Mouse (Mus musculus): Measurements from ENCODE around the gene Pawr. TPM values are rescaled to one million over a fixed set of nuclear protein-coding genes. Genes with fewer than 3 reads are reported as not detected.
A peak's percentile ranks its signal among the peaks of the same experiment; 100 is the strongest.

The Pawr gene
- total and polyA plus RNA-seq, 2 experiments from 2014 or later = 2.3 to 5.1 TPM

DNA sequence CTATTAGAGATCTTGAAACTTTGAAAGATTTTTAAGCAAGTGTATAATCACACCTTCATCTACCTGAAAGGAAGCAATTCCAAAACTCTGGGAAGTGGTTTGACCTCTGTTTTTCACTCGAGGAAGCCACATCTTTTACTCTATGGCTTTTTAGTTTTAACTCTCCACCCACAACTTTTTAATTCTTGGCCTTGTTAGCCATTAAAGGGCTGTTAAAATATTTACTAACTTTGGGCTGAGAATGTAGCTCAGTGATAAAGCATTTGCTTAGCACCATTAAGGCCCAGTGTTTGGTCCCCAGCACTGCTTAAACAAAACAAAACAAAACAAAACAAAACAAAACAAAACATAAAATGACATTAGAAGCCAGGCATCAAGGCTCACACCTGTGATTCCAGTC lies 2.2 kb downstream of the Pawr start:
- no peaks in the 10 kb centered on the region for H3K9me3 ChIP-seq (ENCODE audit: low read length)
- no peak overlapping the region for H3K4me3 ChIP-seq (ENCODE audit: low read depth, low read length)
- 36% methylated on average over 1 of the region's 1 CpGs for WGBS
- DNase-seq (ENCODE audit: low spot score) (no peak), ATAC-seq (ENCODE audit: low FRiP score) (no peak)
- no peaks in the 10 kb centered on the region for H3K36me3 ChIP-seq (ENCODE audit: insufficient read depth, low read length)
- no peak overlapping the region for H3K9ac ChIP-seq (replicated peaks; ENCODE audit: low read length, poor library complexity, severe bottlenecking)
- no peak overlapping the region for H3K27ac ChIP-seq (ENCODE audit: low read depth, low read length)
- TF ChIP-seq CTCF (IDR thresholded peaks at IDR 0.05) = no peak
- H3K4me2 ChIP-seq (ENCODE audit: low read depth, low read length, poor library complexity, severe bottlenecking) = peak overlapping the region; percentile 100; the same call in 1 of the 2 replicates
- H3K27me3 ChIP-seq (ENCODE audit: insufficient read depth, low read length) = no peaks in the 10 kb centered on the region
- no peaks in the 10 kb centered on the region; the same call in 1 of the 2 replicates for H3K4me1 ChIP-seq (ENCODE audit: insufficient read depth, low read length)

GRCm38 (mm10) chr10:108335736-108336292 lies 3.9 kb downstream of the Pawr start:
- Histone ChIP-seq H3K4me3 (ENCODE audit: low read depth, low read length) (no peak overlapping the region), H3K9ac (replicated peaks; ENCODE audit: low read length, poor library complexity, severe bottlenecking) (no peak overlapping the region), H3K4me1 (ENCODE audit: insufficient read depth, low read length) (no peaks in the 10 kb centered on the region; the same call in 1 of the 2 replicates), H3K9me3 (ENCODE audit: low read length) (no peaks in the 10 kb centered on the region), H3K27me3 (ENCODE audit: insufficient read depth, low read length) (no peaks in the 10 kb centered on the region), H3K27ac (ENCODE audit: low read depth, low read length) (no peak overlapping the region), H3K4me2 (ENCODE audit: low read depth, low read length, poor library complexity, severe bottlenecking) (no peak overlapping the region), H3K36me3 (ENCODE audit: insufficient read depth, low read length) (no peaks in the 10 kb centered on the region)
- no peak for TF ChIP-seq CTCF (IDR thresholded peaks at IDR 0.05)
- ATAC-seq (ENCODE audit: low FRiP score) (no peak), DNase-seq (ENCODE audit: low spot score) (no peak)
- 90% methylated on average over 10 of the region's 10 CpGs for WGBS

GRCm38 (mm10) chr10:108336581-108336980 lies 4.7 kb downstream of the Pawr start:
- H3K4me2 ChIP-seq (ENCODE audit: low read depth, low read length, poor library complexity, severe bottlenecking) = no peak overlapping the region
- no peak overlapping the region for H3K9ac ChIP-seq (replicated peaks; ENCODE audit: low read length, poor library complexity, severe bottlenecking)
- no peak overlapping the region for H3K27ac ChIP-seq (ENCODE audit: low read depth, low read length)
- DNase-seq (ENCODE audit: low spot score) (no peak), ATAC-seq (ENCODE audit: low FRiP score) (no peak)
- H3K9me3 ChIP-seq (ENCODE audit: low read length) = no peaks in the 10 kb centered on the region
- no peaks in the 10 kb centered on the region for H3K27me3 ChIP-seq (ENCODE audit: insufficient read depth, low read length)
- no peak overlapping the region for H3K4me3 ChIP-seq (ENCODE audit: low read depth, low read length)
- WGBS = 89% methylated on average over 9 of the region's 9 CpGs
- no peak for TF ChIP-seq CTCF (IDR thresholded peaks at IDR 0.05)
- no peaks in the 10 kb centered on the region for H3K36me3 ChIP-seq (ENCODE audit: insufficient read depth, low read length)
- H3K4me1 ChIP-seq (ENCODE audit: insufficient read depth, low read length) = no peaks in the 10 kb centered on the region; the same call in 1 of the 2 replicates

- no peak for TF ChIP-seq CTCF (IDR thresholded peaks at IDR 0.05)
- 37% methylated on average over 22 of the region's 22 CpGs for WGBS
- no peaks in the 10 kb centered on the region for H3K4me1 ChIP-seq (ENCODE audit: insufficient read depth, low read length)
- H3K4me2 ChIP-seq (ENCODE audit: low read depth, low read length, poor library complexity, severe bottlenecking) = no peak overlapping the region
- H3K4me3 ChIP-seq (ENCODE audit: low read depth, low read length) = no peak overlapping the region
- no peaks in the 10 kb centered on the region for H3K27me3 ChIP-seq (ENCODE audit: insufficient read depth, low read length)
- DNase-seq (ENCODE audit: low spot score) (no peak), ATAC-seq (ENCODE audit: low FRiP score) (no peak)
- H3K27ac ChIP-seq (ENCODE audit: low read depth, low read length) = no peak overlapping the region
- H3K36me3 ChIP-seq (ENCODE audit: insufficient read depth, low read length) = no peaks in the 10 kb centered on the region
- H3K9ac ChIP-seq (replicated peaks; ENCODE audit: low read length, poor library complexity, severe bottlenecking) = no peak overlapping the region
- H3K9me3 ChIP-seq (ENCODE audit: low read length) = no peaks in the 10 kb centered on the region
These were observed 6.4 kb downstream of the Pawr start for GRCm38 (mm10) chr10:108338055-108338961.

GRCm38 (mm10) chr10:108339118-108339517 lies 7.2 kb downstream of the Pawr start:
- no peak for ATAC-seq (ENCODE audit: low FRiP score)
- WGBS = 85% methylated on average over 5 of the region's 5 CpGs
- no peaks in the 10 kb centered on the region for H3K4me1 ChIP-seq (ENCODE audit: insufficient read depth, low read length)

DNA sequence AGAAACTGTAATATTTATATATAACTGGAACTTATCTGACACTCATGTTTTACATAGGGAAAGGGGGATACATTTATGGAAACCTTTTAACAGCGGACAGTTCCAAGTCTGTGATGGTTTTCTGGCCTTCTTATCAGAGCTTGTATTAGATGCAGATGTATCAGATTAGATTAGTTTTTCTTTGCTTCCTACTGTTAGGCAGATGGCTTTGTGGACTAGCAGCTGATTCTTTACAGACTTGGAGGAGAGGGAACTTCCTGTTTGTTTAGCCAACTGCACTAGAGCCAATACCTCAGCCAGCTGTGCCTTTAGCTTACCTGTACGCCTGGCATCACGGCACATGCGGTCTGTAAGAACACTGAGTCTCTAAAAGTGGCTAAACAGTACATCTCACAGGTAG lies 8.0 kb downstream of the Pawr start:
- H3K27ac ChIP-seq (ENCODE audit: low read depth, low read length) = no peak overlapping the region
- no peak overlapping the region for H3K4me3 ChIP-seq (ENCODE audit: low read depth, low read length)
- ATAC-seq (ENCODE audit: low FRiP score) = no peak
- no peaks in the 10 kb centered on the region for H3K9me3 ChIP-seq (ENCODE audit: low read length)
- 96% methylated on average over 4 of the region's 4 CpGs for WGBS
- no peak for DNase-seq (ENCODE audit: low spot score)
- no peaks in the 10 kb centered on the region for H3K27me3 ChIP-seq (ENCODE audit: insufficient read depth, low read length)
- H3K4me1 ChIP-seq (ENCODE audit: insufficient read depth, low read length) = no peaks in the 10 kb centered on the region
- no peak overlapping the region for H3K4me2 ChIP-seq (ENCODE audit: low read depth, low read length, poor library complexity, severe bottlenecking)
- no peak for TF ChIP-seq CTCF (IDR thresholded peaks at IDR 0.05)
- no peaks in the 10 kb centered on the region for H3K36me3 ChIP-seq (ENCODE audit: insufficient read depth, low read length)
- no peak overlapping the region for H3K9ac ChIP-seq (replicated peaks; ENCODE audit: low read length, poor library complexity, severe bottlenecking)

More at GRCm38 (mm10) chr10:108339118-108339517, 7.2 kb downstream of the Pawr start:
- no peaks in the 10 kb centered on the region for H3K9me3 ChIP-seq (ENCODE audit: low read length)
- no peaks in the 10 kb centered on the region for H3K36me3 ChIP-seq (ENCODE audit: insufficient read depth, low read length)
- no peak overlapping the region for H3K27ac ChIP-seq (ENCODE audit: low read depth, low read length)
- no peaks in the 10 kb centered on the region for H3K27me3 ChIP-seq (ENCODE audit: insufficient read depth, low read length)
- no peak overlapping the region for H3K4me2 ChIP-seq (ENCODE audit: low read depth, low read length, poor library complexity, severe bottlenecking)
- no peak for DNase-seq (ENCODE audit: low spot score)
- no peak for TF ChIP-seq CTCF (IDR thresholded peaks at IDR 0.05)
- H3K4me3 ChIP-seq (ENCODE audit: low read depth, low read length) = no peak overlapping the region
- no peak overlapping the region for H3K9ac ChIP-seq (replicated peaks; ENCODE audit: low read length, poor library complexity, severe bottlenecking)

Data from midbrain, postnatal 0 days (tissue).